Mouse (Mus musculus) myocyte (in vitro differentiated cells): Measurements from ENCODE around the gene Polr3f. TPM values are rescaled to one million over a fixed set of nuclear protein-coding genes. Genes with fewer than 3 reads are reported as not detected.

ENCODE experiments used
- H3K27me3 ChIP-seq: one replicate; pipeline ENCODE4 v1.6.1; 2011; ENCODE audit not compliant: control insufficient read depth, insufficient read depth, insufficient read length
- H3K36me3 ChIP-seq: one replicate; pipeline ENCODE4 v1.6.1; 2011; ENCODE audit not compliant: control insufficient read depth, insufficient read depth
- H3K4me2 ChIP-seq: one replicate; pipeline ENCODE4 v1.6.1; 2011; ENCODE audit warnings: low read depth, control low read depth
- H3K4me3 ChIP-seq: one replicate; pipeline ENCODE4 v1.5.1; 2011; ENCODE audit warnings: mild to moderate bottlenecking, control low read depth, moderate library complexity
- H3K79me2 ChIP-seq: one replicate; pipeline ENCODE4 v1.6.1; 2011; ENCODE audit not compliant: control insufficient read depth, insufficient read depth
- H3ac ChIP-seq: one replicate; pipeline ENCODE4 v1.6.1; 2011; ENCODE audit not compliant: control insufficient read depth, insufficient read length
- CEBPB ChIP-seq: IDR thresholded peaks from 2 replicates; pipeline ENCODE4 v1.6.1; 2011; ENCODE audit warnings: mild to moderate bottlenecking, moderate library complexity; ENCODE audit not compliant: poor library complexity, insufficient read depth, severe bottlenecking
- E2F4 ChIP-seq: IDR thresholded peaks from one replicate; pipeline ENCODE4 v1.6.1; 2011; ENCODE audit warnings: mild to moderate bottlenecking, control low read depth, moderate library complexity; ENCODE audit not compliant: insufficient read depth
- MAX ChIP-seq: IDR thresholded peaks from one replicate; pipeline ENCODE4 v1.6.1; 2011; ENCODE audit warnings: low read depth, mild to moderate bottlenecking, control low read depth
- MYOG ChIP-seq, 3 experiments: IDR thresholded peaks; one replicate each; pipeline ENCODE4 v1.6.1; 2011; ENCODE audit warnings: control low read depth in 2 of 3, low read depth in 2 of 3, mild to moderate bottlenecking in 2 of 3; ENCODE audit not compliant: insufficient read length in 2 of 3, control insufficient read depth in 1 of 3, insufficient read depth in 1 of 3
- POLR2A ChIP-seq: IDR thresholded peaks from one replicate; pipeline ENCODE4 v1.6.1; 2011; ENCODE audit warnings: low read depth, mild to moderate bottlenecking, control low read depth, moderate library complexity; ENCODE audit not compliant: insufficient read length
- POLR2AphosphoS2 ChIP-seq: IDR thresholded peaks from one replicate; pipeline ENCODE4 v1.6.1; 2011; ENCODE audit warnings: low read depth, control low read depth; ENCODE audit not compliant: insufficient read length
- SRF ChIP-seq: IDR thresholded peaks from one replicate; pipeline ENCODE4 v1.6.1; 2011; ENCODE audit warnings: low read depth; ENCODE audit not compliant: control insufficient read depth, insufficient read length
- TCF12 ChIP-seq: IDR thresholded peaks from one replicate; pipeline ENCODE4 v1.6.1; 2011; ENCODE audit warnings: mild to moderate bottlenecking, control low read depth; ENCODE audit not compliant: poor library complexity, insufficient read depth, severe bottlenecking
- TCF3 ChIP-seq: IDR thresholded peaks from one replicate; pipeline ENCODE4 v1.6.1; 2011; ENCODE audit warnings: low read depth, control low read depth; ENCODE audit not compliant: insufficient read length
- polyA plus RNA-seq: library from polyadenylated mRNA; unstranded; fragments of >200 nt; fragmentation: generic; extraction: Trizol; gene quantifications from one replicate; pipeline ENCODE4 v1.2.1, GENCODE M21; 2012; ENCODE audit warnings: missing spikeins

Gene Polr3f
- polyA plus RNA-seq, 1 experiment = 5.5 TPM

DNA sequence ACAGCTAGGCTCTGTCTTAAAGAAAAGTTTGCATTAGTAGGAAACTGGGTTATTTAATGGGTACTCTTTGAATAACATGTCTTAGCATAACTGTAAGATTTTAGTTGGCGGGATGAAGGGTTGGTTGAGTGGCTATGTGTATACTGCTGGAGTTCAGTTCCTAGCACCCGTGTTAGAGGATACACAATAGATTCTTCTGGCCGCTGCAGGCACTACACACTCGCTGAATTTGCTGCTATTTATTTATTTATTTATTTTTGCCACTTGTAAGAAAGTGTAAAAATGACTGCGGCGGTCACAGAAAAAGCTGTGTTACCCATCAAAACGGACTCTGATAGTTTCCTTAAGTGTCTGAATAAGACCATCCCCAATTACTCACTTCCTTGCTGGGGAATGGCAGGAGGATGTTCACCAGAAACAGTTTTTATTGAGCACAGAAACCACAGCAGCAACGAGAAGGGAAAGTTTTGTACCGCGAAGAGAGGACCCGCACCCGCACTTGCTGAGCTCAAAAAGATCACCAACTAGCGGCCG lies 27.8 kb downstream of the Polr3f start:
- TF ChIP-seq POLR2A = no peak
- TF ChIP-seq MYOG (IDR thresholded peaks at IDR 0.05; ENCODE audit: control insufficient read depth in 1 of 3, insufficient read depth in 1 of 3, insufficient read length in 2 of 3, low read depth in 2 of 3) = no peak
- TF ChIP-seq CEBPB = no peak
- no peak for TF ChIP-seq E2F4

GRCm38 (mm10) chr2:144555820-144556552 lies 28.5 kb downstream of the Polr3f start, which contains the start of gene Sec23b:
Gene Sec23b (plus strand): TSS chr2:144556229.
- H3K4me2 ChIP-seq = peak within 1 kb of the TSS; percentile 95
- TF ChIP-seq TCF3 = no peak
- peak; percentile 87 for TF ChIP-seq POLR2A
- TF ChIP-seq POLR2AphosphoS2 = peak; percentile 92
- TF ChIP-seq MAX = no peak
- peak in 2 of 3 experiments; percentile 7 to 38 for TF ChIP-seq MYOG (IDR thresholded peaks at IDR 0.05; ENCODE audit: control insufficient read depth in 1 of 3, insufficient read depth in 1 of 3, insufficient read length in 2 of 3, low read depth in 2 of 3)
- H3K36me3 ChIP-seq = peaks cover 10% of the 10 kb centered on the region
- H3K4me3 ChIP-seq = peak within 1 kb of the TSS; percentile 62
- H3K27me3 ChIP-seq = no peaks in the 10 kb centered on the region
- H3ac ChIP-seq = peak within 1 kb of the TSS; percentile 19
- peaks cover 24% of the 10 kb centered on the region for H3K79me2 ChIP-seq

More for the DNA sequence above, 27.8 kb downstream of the Polr3f start:
- no peaks in the 10 kb centered on the region for H3K27me3 ChIP-seq
- peak overlapping the region; percentile 95 for H3K4me2 ChIP-seq
- H3ac ChIP-seq = peak overlapping the region; percentile 19
- peaks cover 24% of the 10 kb centered on the region for H3K79me2 ChIP-seq
- peak overlapping the region; percentile 62 for H3K4me3 ChIP-seq
- peaks cover 5% of the 10 kb centered on the region for H3K36me3 ChIP-seq

DNA sequence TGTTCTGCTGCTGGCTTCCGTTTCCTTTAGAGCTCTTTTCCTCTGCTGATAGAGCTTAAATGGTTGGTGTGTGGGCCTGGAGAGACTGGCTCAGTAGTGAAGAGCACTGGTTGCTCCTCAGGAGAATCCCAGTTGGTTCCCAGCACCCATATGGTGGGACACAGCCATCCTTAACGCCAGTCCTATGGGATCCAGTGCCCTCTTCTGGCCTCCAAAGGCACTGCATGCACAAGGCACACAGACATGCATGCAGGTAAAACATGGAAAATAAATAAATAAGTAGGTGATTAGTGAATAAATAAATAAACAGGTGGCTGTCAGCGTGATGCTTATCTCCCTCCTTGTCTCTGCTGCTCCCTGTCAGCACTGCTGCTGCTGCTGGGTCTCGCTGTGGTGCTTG lies 61.2 kb downstream of the Polr3f start:
- Histone ChIP-seq H3K79me2 (no peaks in the 10 kb centered on the region), H3K4me2 (no peak overlapping the region), H3ac (no peak overlapping the region), H3K36me3 (peaks cover 17% of the 10 kb centered on the region), H3K27me3 (no peaks in the 10 kb centered on the region), H3K4me3 (no peak overlapping the region)
- no peak for TF ChIP-seq MAX
- no peak for TF ChIP-seq SRF
- TF ChIP-seq E2F4 = no peak
- TF ChIP-seq TCF12 = no peak
- TF ChIP-seq POLR2AphosphoS2 = no peak

Other genes starting within 250 kb of the Polr3f start
- not detected for gene Ovol2, start 195.6 kb upstream of the Polr3f start, polyA plus RNA-seq
- gene Kat14, start 158.7 kb upstream of the Polr3f start, polyA plus RNA-seq = 19.2 TPM
- gene Pet117, start 158.7 kb upstream of the Polr3f start, polyA plus RNA-seq = 3.1 TPM
- gene Dzank1, start 304 bp upstream of the Polr3f start, polyA plus RNA-seq = 0.12 TPM
- 5.3 TPM for gene Rbbp9, start 23.2 kb downstream of the Polr3f start, polyA plus RNA-seq
- 41.5 TPM for gene Sec23b, start 28.5 kb downstream of the Polr3f start, polyA plus RNA-seq
- 62.3 TPM for gene Smim26, start 66.3 kb downstream of the Polr3f start, polyA plus RNA-seq
- 10.5 TPM for gene Dtd1, start 72.2 kb downstream of the Polr3f start, polyA plus RNA-seq